Mouse (Mus musculus): ENCODE measurements around the gene Agap3.

Agap3 gene

GRCm38 (mm10) chr5:24428596-24428995, 23.4 kb upstream of the Agap3 start:
- no peak for DNase-seq (ENCODE audit: low spot score in 2 of 2)

- no peak for DNase-seq (ENCODE audit: low spot score in 2 of 2)
Measured at GRCm38 (mm10) chr5:24433993-24434392, 18.0 kb upstream of the Agap3 start.

- no peak for DNase-seq (ENCODE audit: low spot score in 2 of 2)
Measured at GRCm38 (mm10) chr5:24441187-24441586, 10.8 kb upstream of the Agap3 start.

- no peak for DNase-seq (ENCODE audit: low spot score in 2 of 2)
Measured at GRCm38 (mm10) chr5:24442029-24442428, 9.9 kb upstream of the Agap3 start.

GRCm38 (mm10) chr5:24443204-24443603, 8.8 kb upstream of the Agap3 start:
- no peak for DNase-seq (ENCODE audit: low spot score in 2 of 2)

- DNase-seq (ENCODE audit: low spot score in 2 of 2): no peak
Measured at GRCm38 (mm10) chr5:24443927-24444326, 8.1 kb upstream of the Agap3 start.

GRCm38 (mm10) chr5:24444746-24445427, 7.1 kb upstream of the Agap3 start, which contains the start of gene Fastk:
Fastk (minus strand) TSS chr5:24445287.
- peak; percentile 89 to 92 for DNase-seq (ENCODE audit: low spot score in 2 of 2)

- no peak for DNase-seq (ENCODE audit: low spot score in 2 of 2)
Measured at GRCm38 (mm10) chr5:24445428-24446080, 6.4 kb upstream of the Agap3 start.

GRCm38 (mm10) chr5:24446630-24447029, 5.3 kb upstream of the Agap3 start:
- no peak for DNase-seq (ENCODE audit: low spot score in 2 of 2)

GRCm38 (mm10) chr5:24447624-24448298, 4.2 kb upstream of the Agap3 start, which contains the start of gene Tmub1:
Tmub1 (minus strand) TSS chr5:24447854.
- DNase-seq (ENCODE audit: low spot score in 2 of 2): peak; percentile 79 to 86

GRCm38 (mm10) chr5:24451264-24452029, 530 bp upstream of the Agap3 start:
- DNase-seq (ENCODE audit: low spot score in 2 of 2): peak; percentile 81 to 83

GRCm38 (mm10) chr5:24452691-24453233, 785 bp downstream of the Agap3 start:
- no peak for DNase-seq (ENCODE audit: low spot score in 2 of 2)

- no peak for DNase-seq (ENCODE audit: low spot score in 2 of 2)
Measured at GRCm38 (mm10) chr5:24453283-24453984, 1.5 kb downstream of the Agap3 start.

- no peak for DNase-seq (ENCODE audit: low spot score in 2 of 2)
Measured at GRCm38 (mm10) chr5:24453985-24454303, 2.0 kb downstream of the Agap3 start.

- no peak for DNase-seq (ENCODE audit: low spot score in 2 of 2)
Measured at GRCm38 (mm10) chr5:24455076-24455475, 3.1 kb downstream of the Agap3 start.

GRCm38 (mm10) chr5:24455613-24456012, 3.6 kb downstream of the Agap3 start:
- DNase-seq (ENCODE audit: low spot score in 2 of 2): no peak

GRCm38 (mm10) chr5:24466762-24467161, 14.8 kb downstream of the Agap3 start:
- DNase-seq (ENCODE audit: low spot score in 2 of 2): no peak

- no peak for DNase-seq (ENCODE audit: low spot score in 2 of 2)
Measured at GRCm38 (mm10) chr5:24470600-24470999, 18.6 kb downstream of the Agap3 start.

- no peak for DNase-seq (ENCODE audit: low spot score in 2 of 2)
Measured at GRCm38 (mm10) chr5:24472884-24473619, 21.1 kb downstream of the Agap3 start.

GRCm38 (mm10) chr5:24474025-24474722, 22.2 kb downstream of the Agap3 start:
- no peak for DNase-seq (ENCODE audit: low spot score in 2 of 2)

Measured in right cerebral cortex, postnatal 36 days (tissue).